Mouse (Mus musculus): Measurements from ENCODE around the gene Sun1.
A peak's percentile ranks its signal among the peaks of the same experiment; 100 is the strongest.

Gene Sun1

GRCm38 (mm10) chr5:139208871-139209684, 8.6 kb downstream of the Sun1 start:
- no peak for DNase-seq

GRCm38 (mm10) chr5:139209685-139210026, 9.2 kb downstream of the Sun1 start:
- DNase-seq = no peak

- no peak for DNase-seq
Observed at GRCm38 (mm10) chr5:139211737-139212385, 11.4 kb downstream of the Sun1 start.

- DNase-seq = no peak
Observed at GRCm38 (mm10) chr5:139214298-139214697, 13.9 kb downstream of the Sun1 start.

- DNase-seq = no peak
Observed at GRCm38 (mm10) chr5:139215184-139215583, 14.7 kb downstream of the Sun1 start.

- DNase-seq = no peak
Observed at GRCm38 (mm10) chr5:139216121-139216520, 15.7 kb downstream of the Sun1 start.

GRCm38 (mm10) chr5:139216774-139217173, 16.3 kb downstream of the Sun1 start:
- no peak for DNase-seq

- no peak for DNase-seq
Observed at GRCm38 (mm10) chr5:139220006-139220515, 19.6 kb downstream of the Sun1 start.

- DNase-seq = peak in 1 of 2 experiments; percentile 5
Observed at GRCm38 (mm10) chr5:139220610-139221009, 20.2 kb downstream of the Sun1 start.

- no peak for DNase-seq
Observed at GRCm38 (mm10) chr5:139223331-139223730, 22.9 kb downstream of the Sun1 start.

GRCm38 (mm10) chr5:139227236-139227635, 26.8 kb downstream of the Sun1 start:
- no peak for DNase-seq

GRCm38 (mm10) chr5:139227645-139228044, 27.2 kb downstream of the Sun1 start:
- no peak for DNase-seq

GRCm38 (mm10) chr5:139228318-139228717, 27.9 kb downstream of the Sun1 start:
- DNase-seq = no peak

- no peak for DNase-seq
Observed at GRCm38 (mm10) chr5:139229716-139230115, 29.3 kb downstream of the Sun1 start.

GRCm38 (mm10) chr5:139232083-139232482, 31.6 kb downstream of the Sun1 start:
- DNase-seq = no peak

- no peak for DNase-seq
Observed at GRCm38 (mm10) chr5:139234423-139234822, 34.0 kb downstream of the Sun1 start.

GRCm38 (mm10) chr5:139237436-139237835, 37.0 kb downstream of the Sun1 start:
- no peak for DNase-seq

- DNase-seq = no peak
Observed at GRCm38 (mm10) chr5:139241022-139241761, 40.8 kb downstream of the Sun1 start.

GRCm38 (mm10) chr5:139243384-139243783, 42.9 kb downstream of the Sun1 start:
- no peak for DNase-seq

GRCm38 (mm10) chr5:139247767-139248166, 47.3 kb downstream of the Sun1 start:
- no peak for DNase-seq

GRCm38 (mm10) chr5:139248846-139249245, 48.4 kb downstream of the Sun1 start:
- no peak for DNase-seq

- DNase-seq = no peak
Observed at GRCm38 (mm10) chr5:139251279-139251678, 50.8 kb downstream of the Sun1 start.

GRCm38 (mm10) chr5:139251736-139252080, 51.3 kb downstream of the Sun1 start:
- DNase-seq = no peak

Measured in B cell, adult 2 months (primary cell).